Mouse (Mus musculus): ENCODE measurements at regions not wholly inside any gene's neighbourhood (a gene's known extent, or its start where the extent isn't known, plus 50 kb on each side); places are given as distances from the start of the nearest gene placed in this dataset.

GRCm38 (mm10) chr15:61599734-61600133 lies 676.9 kb upstream of the A1bg start:
- DNase-seq (ENCODE audit: low spot score in 2 of 2) = peak; percentile 12 to 38

DNA sequence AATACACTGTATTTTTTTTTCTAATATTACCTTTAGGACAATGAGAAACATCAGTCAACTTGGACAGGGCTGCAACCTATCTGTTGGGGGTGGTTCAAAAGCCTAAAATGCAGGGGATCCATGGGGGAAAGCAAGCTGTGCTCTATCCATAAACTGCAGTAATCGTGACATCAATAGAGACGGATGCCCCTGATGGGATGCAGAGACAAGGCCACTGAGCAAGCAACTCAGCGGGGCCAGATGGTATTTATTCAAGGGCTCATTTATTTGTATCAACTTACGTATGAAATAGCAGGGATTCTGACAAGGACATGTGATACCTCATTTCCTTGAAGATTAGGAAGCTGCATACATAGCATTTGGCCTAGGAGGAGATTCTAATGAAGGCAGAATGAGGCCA lies 673.5 kb upstream of the A1bg start:
- no peak for DNase-seq (ENCODE audit: low spot score in 2 of 2)

DNA sequence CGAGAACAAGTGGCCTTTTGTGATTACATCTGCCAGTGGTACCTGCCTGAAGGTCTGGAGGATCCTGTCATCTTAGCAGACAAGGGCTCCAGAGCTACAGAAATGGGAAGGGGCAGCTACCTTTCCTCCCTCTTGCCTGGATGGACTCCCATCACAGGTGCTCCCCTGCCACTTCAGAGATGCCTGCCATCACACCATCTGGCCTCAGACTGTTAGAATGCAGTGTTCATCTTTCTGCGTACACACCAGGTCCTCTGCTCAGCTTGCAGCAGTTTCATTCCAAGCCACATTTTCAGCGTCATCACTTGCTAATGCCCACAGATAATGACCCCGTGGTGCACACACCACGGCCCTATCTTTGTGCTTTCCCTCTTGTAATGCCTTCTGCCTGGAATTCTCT lies 666.1 kb upstream of the A1bg start:
- DNase-seq (ENCODE audit: low spot score in 2 of 2) = no peak

GRCm38 (mm10) chr15:61582335-61582734 lies 659.5 kb upstream of the A1bg start:
- DNase-seq (ENCODE audit: low spot score in 2 of 2) = no peak

DNA sequence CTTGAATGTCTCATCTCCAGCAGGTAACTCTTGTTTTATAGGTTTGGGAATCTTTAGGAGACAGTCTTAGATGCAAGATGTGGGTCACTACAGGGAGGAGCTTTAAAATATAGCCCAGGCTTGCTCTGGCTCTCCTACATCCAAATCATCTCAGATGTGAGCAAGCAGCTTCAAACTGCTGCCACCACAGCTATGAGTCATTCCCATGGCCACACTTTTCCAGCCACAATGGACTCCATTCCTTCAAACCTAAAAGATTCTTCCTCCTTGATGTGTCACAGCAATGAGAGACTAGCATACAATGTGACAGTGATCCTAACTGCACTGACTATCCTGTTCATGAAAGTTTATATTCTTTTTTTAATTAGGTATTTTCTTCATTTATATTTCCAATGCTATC lies 640.5 kb upstream of the A1bg start:
- no peak for DNase-seq (ENCODE audit: low spot score in 2 of 2)

- DNase-seq (ENCODE audit: low spot score in 2 of 2) = peak in 1 of 2 experiments; percentile 6
Measured at GRCm38 (mm10) chr15:61562252-61562651, 639.4 kb upstream of the A1bg start.

GRCm38 (mm10) chr15:61553908-61554307 lies 631.1 kb upstream of the A1bg start:
- DNase-seq (ENCODE audit: low spot score in 2 of 2) = no peak

DNA sequence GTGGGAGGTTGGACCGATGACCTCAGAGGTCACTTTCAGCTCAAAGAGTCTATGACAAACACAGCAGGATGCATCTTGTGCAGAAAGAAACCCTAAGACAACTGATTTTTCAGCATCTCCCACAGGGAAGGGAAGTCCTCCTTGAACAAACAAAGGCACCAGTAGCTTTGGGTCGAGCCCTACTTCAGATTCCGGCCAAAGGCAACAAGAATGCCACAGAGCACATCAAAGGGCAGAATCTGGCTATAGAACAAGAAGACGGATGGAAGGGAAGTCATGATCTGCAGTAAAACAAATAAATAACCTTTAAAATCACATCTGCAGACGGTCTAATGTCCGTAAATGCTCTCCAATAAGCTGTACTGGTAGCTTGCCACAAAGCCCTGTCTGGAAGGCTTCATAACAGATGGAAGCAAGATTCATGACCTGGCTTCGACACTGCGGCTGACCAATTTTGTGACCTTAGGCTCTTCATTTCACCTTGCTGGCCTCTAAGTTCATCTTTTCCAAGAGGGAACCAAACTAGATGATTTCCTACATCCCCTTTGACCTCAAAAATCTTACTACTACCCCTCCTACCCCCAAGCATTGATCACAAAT lies 630.4 kb upstream of the A1bg start:
- DNase-seq (ENCODE audit: low spot score in 2 of 2) = no peak

DNA sequence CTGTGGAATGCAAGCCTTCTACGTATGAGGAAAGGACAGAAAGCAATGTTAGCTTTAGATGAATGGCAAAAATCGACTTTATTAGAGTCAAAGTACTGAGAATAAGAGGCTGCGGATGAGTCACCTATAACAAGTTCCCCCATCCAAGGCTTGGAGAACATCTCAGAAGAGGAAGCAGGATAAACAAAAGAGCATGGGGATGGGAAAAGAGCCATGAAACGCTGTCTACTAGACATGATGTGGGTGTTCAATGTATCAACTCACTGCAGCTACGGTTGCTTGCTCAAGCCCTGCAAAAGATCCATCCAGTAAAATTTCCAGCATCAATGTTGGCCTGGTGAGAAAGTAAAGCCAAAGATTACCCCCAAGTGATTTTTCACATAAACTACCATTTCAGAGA lies 628.4 kb upstream of the A1bg start:
- DNase-seq (ENCODE audit: low spot score in 2 of 2) = no peak

DNA sequence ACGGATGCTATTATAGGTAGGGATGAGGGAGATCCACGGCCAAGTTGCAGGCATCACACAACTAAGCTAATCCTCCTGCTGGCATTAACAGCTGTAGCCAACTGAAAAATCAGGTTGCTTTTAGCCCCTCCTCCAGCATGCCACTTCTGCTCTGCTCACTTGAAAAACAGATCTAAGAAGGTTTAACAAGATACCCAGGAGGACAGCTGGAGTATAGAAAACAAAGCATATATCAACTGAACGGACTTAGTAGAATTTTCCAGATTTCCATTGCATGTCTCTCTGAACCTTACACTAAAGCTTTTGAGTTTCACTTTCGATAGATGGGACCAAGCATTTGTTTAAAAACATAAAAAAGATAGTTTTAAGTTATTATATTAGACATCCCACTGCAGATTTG lies 625.6 kb upstream of the A1bg start:
- no peak for DNase-seq (ENCODE audit: low spot score in 2 of 2)

- DNase-seq (ENCODE audit: low spot score in 2 of 2) = no peak
Measured at GRCm38 (mm10) chr15:61546608-61547007, 623.8 kb upstream of the A1bg start.

DNA sequence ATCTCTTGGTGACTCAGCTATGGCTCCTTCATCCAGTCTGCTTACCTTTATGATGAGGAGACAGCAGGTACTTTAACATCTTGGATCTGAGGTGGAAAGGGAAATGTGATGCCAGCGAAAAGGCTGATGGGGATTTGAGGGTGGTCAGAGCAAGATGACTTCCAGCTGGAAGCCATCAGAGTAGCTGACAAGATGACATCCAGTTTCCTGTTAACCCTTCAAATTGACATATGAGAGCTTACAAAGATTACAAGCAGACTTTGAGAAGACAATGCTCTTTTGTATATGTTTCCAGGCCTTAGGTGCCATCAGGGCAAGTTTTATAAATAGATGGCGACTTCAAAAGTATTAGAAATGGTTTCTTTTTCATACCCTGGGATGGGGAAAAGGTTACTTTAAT lies 621.3 kb upstream of the A1bg start:
- no peak for DNase-seq (ENCODE audit: low spot score in 2 of 2)

DNA sequence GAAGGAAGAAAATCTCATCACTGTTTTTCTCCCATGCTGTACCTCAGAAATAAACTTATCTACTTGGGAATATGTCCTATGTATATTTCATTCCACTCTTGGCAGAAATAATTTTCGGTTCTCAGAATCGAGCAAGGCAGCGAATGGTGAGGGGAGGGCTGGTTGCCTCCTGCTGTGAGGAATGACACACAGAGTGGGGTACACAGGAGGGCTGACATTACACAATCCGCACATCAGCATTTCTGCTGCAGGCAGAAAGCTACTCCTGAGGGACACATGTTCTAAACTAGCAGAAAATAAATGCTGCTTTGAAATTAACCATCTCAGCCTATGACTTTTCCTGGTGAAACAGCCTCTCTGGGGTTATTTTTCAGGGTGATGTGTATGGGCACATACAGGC lies 618.8 kb upstream of the A1bg start:
- no peak for DNase-seq (ENCODE audit: low spot score in 2 of 2)

DNA sequence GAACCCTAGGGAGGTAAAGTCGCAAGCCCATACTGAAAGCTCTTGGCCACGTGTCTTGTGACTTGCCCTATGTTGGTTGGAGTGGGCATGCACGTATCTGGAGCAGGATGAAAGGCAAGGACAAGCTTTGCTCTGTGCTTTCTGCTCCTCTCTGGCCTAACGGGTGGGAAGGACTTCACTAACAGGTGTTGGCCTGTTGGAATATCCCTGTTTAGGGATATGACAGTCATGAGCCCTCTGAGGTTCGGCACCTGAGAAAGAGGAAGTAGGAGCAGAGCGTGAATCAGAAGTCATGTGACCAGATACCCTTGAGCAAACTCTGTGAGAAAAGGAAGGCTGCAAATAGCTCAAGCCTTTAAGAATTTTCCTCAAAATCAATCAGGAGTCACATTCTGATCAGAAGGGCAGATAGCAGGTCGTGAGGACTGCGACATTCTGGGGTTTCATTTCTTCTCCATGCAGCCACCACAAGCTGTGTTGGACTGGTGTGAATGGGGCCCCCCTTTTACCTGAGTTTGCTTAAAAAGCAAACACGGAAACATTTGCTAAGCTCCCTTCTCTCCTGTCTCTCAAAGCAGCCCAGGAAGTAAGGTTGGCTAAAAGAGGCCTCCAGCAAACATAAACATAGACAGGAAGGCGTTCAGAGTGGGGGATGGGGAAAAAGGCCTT lies 618.1 kb upstream of the A1bg start:
- no peak for DNase-seq (ENCODE audit: low spot score in 2 of 2)

DNA sequence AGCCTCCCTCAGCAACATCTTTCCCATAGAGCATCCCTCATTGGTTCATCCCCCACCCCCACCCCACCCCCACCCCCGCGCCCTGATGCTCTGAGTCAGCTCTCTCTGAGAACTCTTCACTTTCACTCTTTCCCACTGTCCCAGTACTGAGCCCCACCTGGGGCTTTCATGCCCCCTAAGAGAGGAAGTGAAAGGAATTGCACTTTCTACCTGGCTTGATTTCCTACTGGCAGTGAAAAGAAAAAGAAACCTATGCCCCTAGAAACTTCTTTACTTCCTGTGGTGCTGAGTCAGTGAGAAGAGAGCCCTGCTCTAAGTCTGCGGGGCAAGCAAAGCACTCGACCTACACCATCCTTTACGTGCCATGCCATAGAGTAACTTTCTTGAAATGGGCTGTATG lies 616.1 kb upstream of the A1bg start:
- DNase-seq (ENCODE audit: low spot score in 2 of 2) = no peak

- no peak for DNase-seq (ENCODE audit: low spot score in 2 of 2)
Measured at GRCm38 (mm10) chr15:61538169-61538755, 615.5 kb upstream of the A1bg start.

GRCm38 (mm10) chr15:61536332-61536716 lies 613.5 kb upstream of the A1bg start:
- DNase-seq (ENCODE audit: low spot score in 2 of 2) = no peak

DNA sequence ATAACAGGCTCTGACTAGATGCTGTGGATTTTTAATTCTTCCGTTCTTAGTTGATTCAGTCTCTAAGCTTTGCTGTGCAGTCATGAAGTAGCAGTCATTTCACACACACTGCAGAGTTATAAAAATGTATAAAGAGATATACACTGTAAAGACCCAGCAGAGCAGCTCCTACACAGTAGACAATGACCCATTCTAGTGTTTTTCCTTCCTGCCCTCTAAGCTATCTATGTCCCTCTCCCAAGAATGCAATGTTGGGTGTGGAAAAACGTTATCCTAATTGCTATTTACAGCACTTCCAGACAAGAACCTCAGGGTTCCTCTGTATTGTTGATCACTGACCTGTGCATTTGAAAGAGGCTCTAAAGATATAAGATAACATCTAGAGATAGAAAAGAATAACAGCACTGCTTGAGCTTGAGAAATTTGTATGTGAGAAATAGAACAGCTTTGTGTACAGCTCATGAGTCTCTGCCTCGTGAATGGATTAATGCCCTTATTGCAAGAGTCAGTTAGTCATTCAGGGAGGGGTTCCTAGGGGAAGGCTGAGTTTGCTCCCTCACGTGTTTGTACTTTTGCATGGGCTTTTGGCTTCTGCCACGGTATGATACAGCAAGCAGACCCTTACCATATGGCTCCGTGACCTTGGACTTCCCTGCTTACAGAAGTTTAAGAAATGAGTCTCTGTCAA lies 613.0 kb upstream of the A1bg start:
- no peak for DNase-seq (ENCODE audit: low spot score in 2 of 2)

GRCm38 (mm10) chr15:61535180-61535579 lies 612.4 kb upstream of the A1bg start:
- no peak for DNase-seq (ENCODE audit: low spot score in 2 of 2)

- DNase-seq (ENCODE audit: low spot score in 2 of 2) = no peak
Measured at GRCm38 (mm10) chr15:61532808-61533207, 610.0 kb upstream of the A1bg start.

- peak in 1 of 2 experiments; percentile 3 for DNase-seq (ENCODE audit: low spot score in 2 of 2)
Measured at GRCm38 (mm10) chr15:61532040-61532439, 609.2 kb upstream of the A1bg start.

GRCm38 (mm10) chr15:61523036-61523435 lies 600.2 kb upstream of the A1bg start:
- peak; percentile 15 to 17 for DNase-seq (ENCODE audit: low spot score in 2 of 2)

DNA sequence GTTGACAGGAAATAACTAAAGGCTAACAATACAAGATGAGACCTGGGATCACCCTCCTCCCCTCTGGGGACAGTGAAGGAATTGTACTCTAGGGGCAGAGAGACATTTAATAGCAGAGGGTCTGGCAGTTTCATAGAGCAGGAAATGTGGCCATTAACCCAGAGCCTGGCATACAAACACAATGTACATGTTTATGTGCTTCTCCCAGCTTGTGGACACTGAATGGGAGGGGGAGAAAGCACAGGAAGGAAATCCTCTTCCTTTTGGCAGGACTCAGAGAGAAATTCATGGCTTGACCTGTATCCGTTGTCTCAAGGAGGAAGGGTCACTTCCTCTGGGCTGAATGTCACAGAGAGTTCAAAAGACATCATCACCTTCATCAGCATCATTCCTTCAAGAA lies 594.5 kb upstream of the A1bg start:
- no peak for DNase-seq (ENCODE audit: low spot score in 2 of 2)
